Mouse (Mus musculus) thymus, adult 2 months (tissue): ENCODE results near the gene Grin1. TPM values are rescaled to one million over a fixed set of nuclear protein-coding genes. Genes with fewer than 3 reads are reported as not detected.

Experiments used
- DNase-seq: peaks from one replicate; pipeline ENCODE4 v3.0.0; 2021
- H3K27ac ChIP-seq: fragments of 200-500 bp; 2 replicates; pipeline ENCODE4 v1.5.1; 2012; ENCODE audit warnings: low read length, control low read depth; ENCODE audit not compliant: control insufficient read depth, insufficient read depth
- H3K27me3 ChIP-seq: fragments of 200-500 bp; 2 replicates; pipeline ENCODE4 v1.6.1; 2012; ENCODE audit warnings: mild to moderate bottlenecking, low read length, moderate library complexity, mixed read lengths; ENCODE audit not compliant: control insufficient read depth, insufficient read depth
- H3K36me3 ChIP-seq: fragments of 200-500 bp; 2 replicates; pipeline ENCODE4 v1.6.1; 2012; ENCODE audit warnings: mild to moderate bottlenecking, low read length, moderate library complexity; ENCODE audit not compliant: control insufficient read depth, insufficient read depth
- H3K4me1 ChIP-seq: fragments of 200-500 bp; replicated peaks from 2 replicates; pipeline ENCODE4 v1.6.1; 2012; ENCODE audit warnings: low read length; ENCODE audit not compliant: control insufficient read depth, insufficient read depth
- H3K4me3 ChIP-seq: fragments of 200-500 bp; 2 replicates; pipeline ENCODE4 v1.5.1; 2012; ENCODE audit warnings: mild to moderate bottlenecking, low read length, control low read depth, moderate library complexity; ENCODE audit not compliant: control insufficient read depth, insufficient read depth
- CTCF ChIP-seq: fragments of 200-500 bp; IDR thresholded peaks from 2 replicates; pipeline ENCODE4 v1.5.1; 2012; ENCODE audit warnings: mild to moderate bottlenecking, control low read depth, low read length, moderate library complexity, borderline replicate concordance; ENCODE audit not compliant: control insufficient read depth, poor library complexity, insufficient read depth; ENCODE audit errors: extremely low read depth
- POLR2A ChIP-seq: fragments of 200-500 bp; IDR thresholded peaks from 2 replicates; pipeline ENCODE4 v1.6.1; 2012; ENCODE audit warnings: mild to moderate bottlenecking, low read length, control low read depth, moderate library complexity; ENCODE audit not compliant: control insufficient read depth, poor library complexity, insufficient read depth; ENCODE audit errors: extremely low read depth
- WGBS: fragments of 180-500 bp; shearing (Covaris S2); methylation state at CpG from one replicate; pipeline ENCODE4 v1.1.7; 2018; 5-methylcytosine and 5-hydroxymethylcytosine counted together
- polyA plus RNA-seq: library from polyadenylated mRNA; depleted of rRNA; stranded (reverse); fragments of >200 nt; gene quantifications from 2 replicates; pipeline ENCODE4 v1.2.3, GENCODE M21; 2012

Gene Grin1
- polyA plus RNA-seq, 1 experiment: 0.50 TPM

- TF ChIP-seq CTCF (no peak), POLR2A (no peak)
- no peak for DNase-seq
- Histone ChIP-seq H3K27ac (no peak overlapping the region), H3K4me1 (peaks cover 14% of the 10 kb centered on the region), H3K27me3 (no peaks in the 10 kb centered on the region), H3K4me3 (no peak overlapping the region), H3K36me3 (peaks cover 19% of the 10 kb centered on the region)
- WGBS: 89% methylated on average over 2 of the region's 2 CpGs
These were observed 14.6 kb upstream of the Grin1 start for GRCm38 (mm10) chr2:25333569-25333968.

- H3K4me1 ChIP-seq: peaks cover 14% of the 10 kb centered on the region
- peaks cover 9% of the 10 kb centered on the region for H3K36me3 ChIP-seq
- peak; percentile 99 for DNase-seq
- no peak for TF ChIP-seq CTCF
- TF ChIP-seq POLR2A: peak; percentile 83
- no peaks in the 10 kb centered on the region for H3K27me3 ChIP-seq
- H3K4me3 ChIP-seq: peak within 1 kb of the TSS; percentile 64
- H3K27ac ChIP-seq: peak within 1 kb of the TSS; percentile 6; the same call in 1 of the 2 replicates
- under 1% methylated on average over 78 of the region's 78 CpGs for WGBS
These were observed 13.5 kb upstream of the Grin1 start, which contains the start of gene Man1b1 for GRCm38 (mm10) chr2:25332286-25333160. Gene Man1b1, plus strand, starts transcription at chr2:25332338.

GRCm38 (mm10) chr2:25331470-25331869 is 12.5 kb upstream of the Grin1 start:
- Histone ChIP-seq H3K36me3 (peaks cover 4% of the 10 kb centered on the region), H3K4me1 (peaks cover 14% of the 10 kb centered on the region), H3K27ac (no peak overlapping the region), H3K4me3 (peak overlapping the region; percentile 64; the same call in 1 of the 2 replicates), H3K27me3 (no peaks in the 10 kb centered on the region)
- TF ChIP-seq CTCF (no peak), POLR2A (no peak)
- no peak for DNase-seq
- 63% methylated on average over 9 of the region's 9 CpGs for WGBS

GRCm38 (mm10) chr2:25328440-25328839 is 9.5 kb upstream of the Grin1 start:
- Histone ChIP-seq H3K36me3 (no peaks in the 10 kb centered on the region), H3K4me1 (peaks cover 13% of the 10 kb centered on the region), H3K4me3 (no peak overlapping the region), H3K27ac (no peak overlapping the region), H3K27me3 (no peaks in the 10 kb centered on the region; the same call in 1 of the 2 replicates)
- WGBS: 52% methylated on average over 7 of the region's 7 CpGs
- TF ChIP-seq CTCF (no peak), POLR2A (no peak)
- DNase-seq: no peak

- H3K4me1 ChIP-seq: no peaks in the 10 kb centered on the region
- H3K36me3 ChIP-seq: no peaks in the 10 kb centered on the region
- 76% methylated on average over 2 of the region's 2 CpGs for WGBS
- TF ChIP-seq POLR2A (no peak), CTCF (no peak)
- H3K4me3 ChIP-seq: no peak overlapping the region
- no peak for DNase-seq
- no peaks in the 10 kb centered on the region; the same call in 1 of the 2 replicates for H3K27me3 ChIP-seq
- H3K27ac ChIP-seq: no peak overlapping the region
These were observed 7.0 kb upstream of the Grin1 start for GRCm38 (mm10) chr2:25326036-25326435.

- 37% methylated on average over 2 of the region's 2 CpGs for WGBS
- no peak overlapping the region for H3K4me3 ChIP-seq
- no peak for DNase-seq
- H3K36me3 ChIP-seq: no peaks in the 10 kb centered on the region
- H3K4me1 ChIP-seq: peaks cover 8% of the 10 kb centered on the region
- no peaks in the 10 kb centered on the region; the same call in 1 of the 2 replicates for H3K27me3 ChIP-seq
- H3K27ac ChIP-seq: no peak overlapping the region
- TF ChIP-seq CTCF (no peak), POLR2A (no peak)
These were observed 1.1 kb upstream of the Grin1 start for GRCm38 (mm10) chr2:25320084-25320483.
